In genomic region chr1:189791534-189792217, GRCm38 (mm10) we compare ENCODE assay signal across 15 mouse cellular contexts.
DNase-seq lines count a peak whose midpoint lies in the region; ATAC-seq and TF ChIP-seq lines count a peak whose summit lies in the region.
"Had no signal": no experiment of that assay in that cellular context is flagged by ENCODE, and none has a peak within 500 bp of the region (broad histone marks: within the 10 kb centered on the region; RNA-seq: fewer than 3 reads in every experiment).

No protein-coding gene starts in this region.

- DNase-seq in A20 (ENCODE audit: low read depth, low spot score), result peak; percentile 39
- peak; percentile 69 for DNase-seq in forebrain, embryonic 10.5 days (ENCODE audit: extremely low spot score, low spot score)
- peak; percentile 55 for DNase-seq in kidney, postnatal 0 days (ENCODE audit: low spot score)
- no peak for DNase-seq in ovary, postnatal 14 days (ENCODE audit: low spot score)
- no peak for DNase-seq in layer of hippocampus, postnatal 25 days (ENCODE audit: extremely low spot score in 1 of 2, low spot score in 1 of 2)
- no peak for DNase-seq in right cerebral cortex, adult 2 months (ENCODE audit: low spot score in 2 of 2)
- DNase-seq: cerebellum, adult 8-10 months; heart, adult 18-20 months; heart, postnatal 14 days; lung, adult 2 months; thymus, adult 18-20 months had no signal

- H3K9me3 ChIP-seq in hindbrain, embryonic 12.5 days (replicated peaks), result no peaks in the 10 kb centered on the region
- H3K9me3 ChIP-seq in hindbrain, embryonic 13.5 days, result no peaks in the 10 kb centered on the region
- no peaks in the 10 kb centered on the region for H3K9me3 ChIP-seq in forebrain, embryonic 10.5 days
- no peaks in the 10 kb centered on the region for H3K9me3 ChIP-seq in kidney, postnatal 0 days (replicated peaks; ENCODE audit: low read length)
- H3K9me3 ChIP-seq: limb, embryonic 13.5 days; megakaryocyte, embryonic 14.5 days had no signal

- no peak overlapping the region for H3K4me2 ChIP-seq in hindbrain, embryonic 12.5 days (replicated peaks)
- no peak overlapping the region for H3K4me2 ChIP-seq in hindbrain, embryonic 13.5 days
- no peak overlapping the region for H3K4me2 ChIP-seq in kidney, postnatal 0 days (ENCODE audit: low read length)
- H3K4me2 ChIP-seq: limb, embryonic 13.5 days had no signal

- 59% methylated on average over 10 of the region's 10 CpGs for WGBS in hindbrain, embryonic 12.5 days
- WGBS in hindbrain, embryonic 13.5 days, result 49% methylated on average over 10 of the region's 10 CpGs
- WGBS in forebrain, embryonic 10.5 days, result 30% methylated on average over 10 of the region's 10 CpGs
- 50% methylated on average over 10 of the region's 10 CpGs for WGBS in kidney, postnatal 0 days

- H3K36me3 ChIP-seq in hindbrain, embryonic 12.5 days, result no peaks in the 10 kb centered on the region
- no peaks in the 10 kb centered on the region for H3K36me3 ChIP-seq in hindbrain, embryonic 13.5 days
- no peaks in the 10 kb centered on the region for H3K36me3 ChIP-seq in forebrain, embryonic 10.5 days (replicated peaks)
- H3K36me3 ChIP-seq in kidney, postnatal 0 days (ENCODE audit: insufficient read depth, low read length), result no peaks in the 10 kb centered on the region

- H3K9ac ChIP-seq in hindbrain, embryonic 12.5 days, result no peak overlapping the region
- H3K9ac ChIP-seq in hindbrain, embryonic 13.5 days, result no peak overlapping the region
- no peak overlapping the region for H3K9ac ChIP-seq in kidney, postnatal 0 days (ENCODE audit: low read depth, low read length)
- H3K9ac ChIP-seq: limb, embryonic 13.5 days had no signal

- no peak overlapping the region for H3K4me3 ChIP-seq in hindbrain, embryonic 12.5 days
- H3K4me3 ChIP-seq in hindbrain, embryonic 13.5 days, result no peak overlapping the region
- H3K4me3 ChIP-seq in forebrain, embryonic 10.5 days, result 0 out of 2 replicates have a peak overlapping the region, but pooled peaks have one; percentile 3
- H3K4me3 ChIP-seq in kidney, postnatal 0 days (replicated peaks; ENCODE audit: low read depth, low read length), result no peak overlapping the region
- H3K4me3 ChIP-seq: limb, embryonic 13.5 days; megakaryocyte, embryonic 14.5 days had no signal

- ATAC-seq in hindbrain, embryonic 12.5 days (ENCODE audit: low FRiP score), result peak; percentile 50; the same call in 1 of the 2 replicates
- no peak for ATAC-seq in hindbrain, embryonic 13.5 days (ENCODE audit: low FRiP score)
- ATAC-seq in kidney, postnatal 0 days (replicated peaks; ENCODE audit: low FRiP score, low read depth), result peak; percentile 65

- H3K27ac ChIP-seq in hindbrain, embryonic 12.5 days, result no peak overlapping the region
- H3K27ac ChIP-seq in hindbrain, embryonic 13.5 days, result no peak overlapping the region
- H3K27ac ChIP-seq in forebrain, embryonic 10.5 days, result 0 out of 2 replicates have a peak overlapping the region, but pooled peaks have one; percentile 25
- peak overlapping the region; percentile 86 for H3K27ac ChIP-seq in kidney, postnatal 0 days

- peaks cover 29% of the 10 kb centered on the region for H3K4me1 ChIP-seq in hindbrain, embryonic 12.5 days
- H3K4me1 ChIP-seq in hindbrain, embryonic 13.5 days (replicated peaks), result peaks cover 35% of the 10 kb centered on the region
- peaks cover 62% of the 10 kb centered on the region for H3K4me1 ChIP-seq in forebrain, embryonic 10.5 days
- peaks cover 39% of the 10 kb centered on the region for H3K4me1 ChIP-seq in kidney, postnatal 0 days (replicated peaks; ENCODE audit: insufficient read depth, low read length)

- H3K27me3 ChIP-seq in hindbrain, embryonic 12.5 days, result peaks cover 9% of the 10 kb centered on the region; the same call in 1 of the 2 replicates
- peaks cover 11% of the 10 kb centered on the region; the same call in 1 of the 2 replicates for H3K27me3 ChIP-seq in hindbrain, embryonic 13.5 days
- peaks cover 100% of the 10 kb centered on the region for H3K27me3 ChIP-seq in forebrain, embryonic 10.5 days (ENCODE audit: poor library complexity, severe bottlenecking)
- no peaks in the 10 kb centered on the region for H3K27me3 ChIP-seq in kidney, postnatal 0 days (ENCODE audit: insufficient read depth, low read length)
- H3K27me3 ChIP-seq: limb, embryonic 13.5 days had no signal

- TF ChIP-seq CTCF in kidney, postnatal 0 days (IDR thresholded peaks at IDR 0.05; ENCODE audit: low read depth), result no peak

Comparison
In these comparisons a context has a peak if more than half of its experiments do, and no peak if none do; other contexts are left out.
1. H3K27ac ChIP-seq: peak in forebrain, embryonic 10.5 days (single experiment) and kidney, postnatal 0 days (single experiment); none in hindbrain, embryonic 12.5 days (single experiment) and hindbrain, embryonic 13.5 days (single experiment).
2. DNase-seq: peak in A20 (single experiment), forebrain, embryonic 10.5 days (single experiment) and kidney, postnatal 0 days (single experiment); none in ovary, postnatal 14 days (single experiment), layer of hippocampus, postnatal 25 days (0 of 2) and right cerebral cortex, adult 2 months (0 of 2).